Mouse (Mus musculus) layer of hippocampus, postnatal 14 days (tissue): Measurements from ENCODE around the gene Srpk1. TPM values are rescaled to one million over a fixed set of nuclear protein-coding genes. Genes with fewer than 3 reads are reported as not detected.

Experiments used
- DNase-seq, 2 experiments: peaks; one replicate each; pipeline ENCODE4 v3.0.0; 2021 to 2022; ENCODE audit warnings: low spot score in 2 of 2, mixed read lengths in 1 of 2
- total RNA-seq, 2 experiments: library from RNA; stranded (reverse); gene quantifications; 2 replicates each; pipeline ENCODE4 v1.2.3; 2021

Srpk1 gene
- total RNA-seq, 2 experiments from 2014 or later = 87.0 to 90.8 TPM

GRCm38 (mm10) chr17:28617636-28618035, 4.9 kb downstream of the Srpk1 start:
- no peak for DNase-seq

- no peak for DNase-seq
Measured at GRCm38 (mm10) chr17:28615332-28615731, 7.2 kb downstream of the Srpk1 start.

- no peak for DNase-seq
Measured at GRCm38 (mm10) chr17:28613096-28613495, 9.4 kb downstream of the Srpk1 start.

- DNase-seq = no peak
Measured at GRCm38 (mm10) chr17:28612603-28613002, 9.9 kb downstream of the Srpk1 start.

- no peak for DNase-seq
Measured at GRCm38 (mm10) chr17:28609543-28609942, 13.0 kb downstream of the Srpk1 start.

- DNase-seq = no peak
Measured at GRCm38 (mm10) chr17:28601557-28602250, 20.8 kb downstream of the Srpk1 start.

- no peak for DNase-seq
Measured at GRCm38 (mm10) chr17:28600780-28601179, 21.7 kb downstream of the Srpk1 start.

GRCm38 (mm10) chr17:28593965-28594364, 28.5 kb downstream of the Srpk1 start:
- DNase-seq = no peak

- peak; percentile 69 to 75 for DNase-seq
Measured at GRCm38 (mm10) chr17:28592998-28593397, 29.5 kb downstream of the Srpk1 start.

GRCm38 (mm10) chr17:28591476-28591875, 31.0 kb downstream of the Srpk1 start:
- no peak for DNase-seq

GRCm38 (mm10) chr17:28590596-28590995, 31.9 kb downstream of the Srpk1 start:
- no peak for DNase-seq

- DNase-seq = no peak
Measured at GRCm38 (mm10) chr17:28588591-28588990, 33.9 kb downstream of the Srpk1 start.

- no peak for DNase-seq
Measured at GRCm38 (mm10) chr17:28586509-28586908, 36.0 kb downstream of the Srpk1 start.

- no peak for DNase-seq
Measured at GRCm38 (mm10) chr17:28581056-28581455, 41.5 kb downstream of the Srpk1 start.

- DNase-seq = no peak
Measured at GRCm38 (mm10) chr17:28580396-28580795, 42.1 kb downstream of the Srpk1 start.

- no peak for DNase-seq
Measured at GRCm38 (mm10) chr17:28575244-28576125, 47.0 kb downstream of the Srpk1 start, which contains the start of gene Lhfpl5. Gene Lhfpl5, plus strand, starts transcription at chr17:28575641.

- no peak for DNase-seq
Measured at GRCm38 (mm10) chr17:28572941-28573340, 49.6 kb downstream of the Srpk1 start.

GRCm38 (mm10) chr17:28572521-28572920, 50.0 kb downstream of the Srpk1 start:
- no peak for DNase-seq

GRCm38 (mm10) chr17:28571868-28572267, 50.6 kb downstream of the Srpk1 start:
- DNase-seq = no peak

GRCm38 (mm10) chr17:28567541-28567940, 55.0 kb downstream of the Srpk1 start:
- DNase-seq = no peak

- DNase-seq = no peak
Measured at GRCm38 (mm10) chr17:28565181-28565580, 57.3 kb downstream of the Srpk1 start.

- no peak for DNase-seq
Measured at GRCm38 (mm10) chr17:28561613-28562012, 60.9 kb downstream of the Srpk1 start.
